Mouse (Mus musculus) lung, postnatal 0 days (tissue): ENCODE data around the gene Rpl3l.

Experiments used
- CTCF ChIP-seq: IDR thresholded peaks from 2 replicates; pipeline ENCODE4 v1.5.1; 2016; ENCODE audit warnings: antibody characterized with exemption, mild to moderate bottlenecking
- EP300 ChIP-seq: IDR thresholded peaks from 2 replicates; pipeline ENCODE4 v1.6.1; 2016; ENCODE audit warnings: antibody characterized with exemption, mild to moderate bottlenecking, control low read depth

DNA sequence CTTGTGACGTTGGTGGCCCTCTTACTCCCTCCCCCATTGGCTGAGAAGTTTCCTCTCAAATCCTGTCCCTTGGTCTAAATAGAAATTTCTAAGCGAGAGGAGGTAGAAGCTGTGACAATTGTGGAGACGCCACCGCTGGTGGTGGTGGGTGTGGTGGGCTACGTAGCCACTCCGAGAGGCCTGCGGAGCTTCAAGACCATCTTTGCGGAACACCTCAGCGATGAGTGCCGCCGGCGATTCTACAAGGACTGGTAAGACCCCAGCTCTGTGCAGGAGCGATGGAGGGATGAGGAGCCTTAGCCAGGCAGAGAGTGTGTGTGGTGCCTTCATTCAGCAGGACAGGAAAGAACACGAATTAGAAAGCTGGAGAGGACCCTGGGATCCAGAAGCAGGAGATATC lies 3.2 kb downstream of the Rpl3l start:
- no peak for TF ChIP-seq CTCF
- no peak for TF ChIP-seq EP300
